Mouse (Mus musculus) ZHBTc4 (cell line): ENCODE data around the gene Atp6v0b.

ENCODE experiments used
- DNase-seq: peaks from one replicate; pipeline ENCODE4 v3.0.0-alpha.2; 2011; ENCODE audit warnings: low read depth, low spot score

The Atp6v0b gene

DNA sequence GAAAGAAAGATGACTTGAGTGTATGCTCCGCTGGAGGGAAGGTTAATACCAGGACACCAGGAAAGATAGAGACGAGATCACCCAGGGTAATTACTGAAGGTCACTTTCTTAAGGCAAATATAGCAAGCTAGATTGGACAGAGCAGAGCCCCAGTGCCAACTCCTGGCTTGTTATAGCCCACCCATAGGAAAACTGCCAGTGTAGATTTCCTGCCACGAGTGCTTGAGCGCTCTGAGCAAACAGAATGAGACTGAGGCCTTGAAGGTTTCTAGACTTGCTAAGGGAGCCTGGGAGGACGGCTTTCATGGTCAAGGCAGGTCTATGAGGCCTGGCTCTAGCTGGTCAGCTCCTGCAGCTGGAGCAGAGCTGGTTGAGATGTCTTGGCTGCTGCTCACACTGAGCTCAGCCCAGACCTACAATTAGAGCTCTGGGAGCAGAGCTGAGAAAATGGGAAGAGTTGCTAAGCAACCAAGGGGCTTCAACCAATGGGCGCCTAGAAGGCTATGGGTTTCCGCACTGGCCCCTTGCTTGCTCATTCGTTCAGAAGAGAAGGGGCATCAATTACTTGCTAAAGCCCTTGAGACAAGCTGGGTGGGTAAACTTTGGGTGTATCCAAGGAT is 21.8 kb upstream of the Atp6v0b start:
- no peak for DNase-seq

DNA sequence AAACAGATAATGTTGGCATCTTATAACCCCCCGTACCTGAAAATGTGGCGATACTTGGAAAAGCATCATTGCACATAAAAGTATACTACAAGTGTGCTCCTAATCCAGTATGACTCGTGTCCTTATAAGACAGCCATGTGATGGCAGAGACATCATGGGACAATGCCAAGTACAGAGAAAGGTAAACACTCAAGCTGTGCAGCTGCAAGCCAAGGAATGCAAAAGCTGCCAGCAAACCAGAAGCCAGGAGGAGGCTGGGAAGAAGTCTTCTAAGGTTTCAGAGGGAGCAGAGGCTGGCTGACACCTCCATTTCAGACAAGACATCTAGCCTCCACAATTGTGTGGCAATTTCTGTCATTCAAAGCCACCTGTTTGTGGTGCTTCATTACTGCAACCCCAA is 19.1 kb upstream of the Atp6v0b start:
- no peak for DNase-seq

DNA sequence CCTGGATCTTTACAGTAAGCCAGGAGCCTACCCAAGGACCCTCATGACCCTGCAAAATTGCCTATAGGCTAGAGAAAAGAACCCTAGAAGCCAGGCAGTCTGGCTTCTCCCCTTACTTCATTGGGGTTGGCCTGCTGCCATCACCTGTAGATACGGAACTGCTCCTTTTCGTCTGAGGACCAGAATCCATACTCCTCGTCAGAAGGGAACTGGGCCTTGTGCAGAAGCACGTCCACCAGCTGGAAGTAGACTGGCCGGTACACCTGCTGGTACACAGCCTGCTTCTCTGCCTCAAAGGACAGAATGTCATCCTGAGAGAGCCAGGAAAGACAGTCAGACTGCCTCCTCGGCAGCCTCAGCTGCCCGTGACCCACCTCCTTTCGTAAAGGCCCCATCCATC is 17.6 kb upstream of the Atp6v0b start:
- no peak for DNase-seq

DNA sequence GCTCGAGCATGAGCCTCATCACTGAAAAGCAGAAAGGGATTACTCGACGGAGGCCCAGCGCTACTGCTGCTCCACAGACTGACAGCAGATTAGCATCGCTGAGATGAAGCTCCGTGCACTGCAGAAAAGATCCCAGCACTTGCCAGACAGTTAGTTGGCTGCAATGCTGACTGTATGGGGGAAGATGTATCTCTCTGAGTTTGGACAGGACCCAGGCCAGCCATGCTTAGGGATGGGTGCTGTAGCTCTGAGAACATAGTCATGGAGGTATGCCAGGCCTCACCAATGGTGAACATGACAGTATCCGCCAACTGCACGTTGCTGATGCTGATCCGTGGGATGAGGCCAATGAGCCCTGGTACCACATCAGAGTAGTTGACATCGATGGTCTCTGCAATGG is 17.0 kb upstream of the Atp6v0b start:
- DNase-seq = no peak

DNA sequence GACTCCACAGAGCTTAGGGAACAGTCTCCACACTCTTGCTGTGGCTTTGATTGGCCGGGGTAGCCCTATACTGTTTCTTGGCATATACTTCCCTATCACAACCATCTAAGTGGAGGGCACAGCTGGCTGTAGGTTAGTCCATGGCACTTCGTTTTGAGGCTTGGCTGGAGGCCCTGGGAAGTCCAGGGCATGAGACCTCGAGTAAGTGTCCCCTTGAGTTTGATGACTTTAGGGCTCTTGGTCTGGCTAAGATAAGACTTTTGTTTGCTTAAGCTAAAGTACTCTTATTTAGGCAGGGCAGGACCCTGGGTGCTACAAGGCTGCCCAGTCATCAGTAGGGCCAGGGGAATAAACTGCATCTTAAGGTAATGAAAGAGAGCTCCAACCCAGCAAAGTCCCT is 11.0 kb upstream of the Atp6v0b start:
- DNase-seq = no peak

DNA sequence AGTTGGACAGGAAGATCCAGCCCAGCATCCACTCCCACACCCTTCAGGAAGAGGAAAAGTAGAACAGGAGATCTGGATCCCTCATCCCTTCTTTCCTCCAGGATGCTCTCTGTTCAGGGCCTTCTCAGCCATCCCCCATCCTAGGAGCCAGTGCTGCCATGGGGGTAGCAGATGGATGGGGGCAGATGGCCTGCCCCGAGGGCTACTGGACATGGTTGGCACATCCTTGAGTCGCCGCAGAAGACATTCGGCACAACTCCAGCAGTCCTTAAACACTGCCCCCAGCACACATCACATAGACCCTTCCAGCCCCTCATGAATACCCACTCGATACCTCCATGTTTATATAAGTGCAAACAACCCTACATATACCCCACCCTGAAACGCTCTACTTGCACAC is 8.9 kb upstream of the Atp6v0b start:
- DNase-seq = no peak

DNA sequence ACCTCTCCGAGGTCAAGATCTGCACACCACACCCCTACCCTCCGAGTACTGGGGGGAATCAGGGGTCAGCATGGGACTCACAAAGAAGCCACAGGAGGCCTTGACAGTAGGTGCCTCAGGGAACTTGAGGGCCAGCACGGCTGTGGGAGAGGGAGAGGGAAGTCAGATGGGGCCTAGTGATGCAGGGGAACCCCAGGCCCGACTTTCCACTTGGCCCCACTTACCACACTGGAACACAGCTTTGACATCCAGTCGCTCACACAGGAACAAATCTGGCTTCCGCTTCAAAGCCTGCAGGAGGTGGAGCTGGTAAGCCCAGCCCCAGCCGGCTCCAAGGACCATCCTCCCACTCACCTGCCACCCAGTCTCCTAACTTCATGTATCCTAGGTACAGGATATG is 8.2 kb upstream of the Atp6v0b start:
- no peak for DNase-seq

DNA sequence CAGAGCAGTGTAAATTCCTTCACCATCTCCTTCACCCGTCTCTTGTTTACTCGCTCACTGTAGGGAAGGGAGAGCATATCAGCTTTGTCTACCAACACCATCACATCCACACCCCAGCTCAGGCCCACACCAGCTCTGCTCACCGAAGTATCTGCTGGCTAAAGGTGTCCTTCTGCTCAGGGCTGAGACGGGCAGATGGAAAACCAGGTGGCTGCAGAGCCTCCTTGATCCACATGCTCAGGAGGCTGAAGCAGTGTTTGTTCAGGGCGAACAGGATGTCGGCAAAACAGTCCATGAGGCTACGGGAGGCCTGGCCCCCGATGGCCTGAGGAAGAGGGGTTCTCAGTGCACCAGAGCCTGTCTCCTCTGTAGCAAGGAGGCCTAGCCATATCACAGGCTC is 7.5 kb upstream of the Atp6v0b start:
- no peak for DNase-seq

DNA sequence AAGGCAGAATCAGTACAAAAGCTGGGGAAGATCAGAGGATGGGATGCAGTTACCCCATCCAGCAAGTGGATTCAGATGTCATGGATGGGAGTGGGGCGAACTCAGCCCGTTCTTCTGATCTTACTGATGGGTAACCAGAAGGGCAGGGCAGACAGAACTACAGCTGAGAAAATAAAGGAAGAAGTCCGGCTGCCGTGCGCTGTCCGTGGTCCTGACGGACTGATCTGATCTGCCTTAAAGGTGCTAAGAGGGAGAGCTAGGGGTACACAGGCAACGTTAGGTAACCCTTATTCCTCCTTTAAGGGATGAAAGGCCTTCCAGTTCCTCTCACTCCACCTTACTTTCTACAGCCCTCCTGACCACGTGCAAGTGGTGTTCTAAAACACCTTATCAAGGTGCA is 6.2 kb upstream of the Atp6v0b start:
- DNase-seq = peak; percentile 71

DNA sequence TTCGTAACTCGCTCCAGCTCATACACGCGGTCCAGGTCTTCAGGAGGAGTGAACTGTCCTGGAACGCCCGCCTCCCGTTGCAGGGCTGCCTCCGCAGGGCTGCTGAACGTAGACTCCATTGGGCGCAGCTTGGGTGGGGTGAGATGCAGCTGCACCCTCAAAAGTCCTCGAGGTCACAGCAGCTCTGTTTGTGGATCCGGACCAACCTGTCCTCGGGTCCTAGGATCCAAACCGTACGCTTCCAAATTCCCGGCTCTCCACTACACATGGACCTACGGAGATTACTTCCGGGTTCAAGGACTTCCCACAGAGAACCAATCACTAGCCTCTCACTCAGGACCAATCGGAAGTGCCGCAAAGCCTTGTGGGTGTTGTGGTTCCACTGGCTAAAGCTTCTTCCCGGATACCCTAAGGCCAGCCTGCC is 4.6 kb upstream of the Atp6v0b start, which contains the start of gene Dph2:
TSS of gene Dph2 (minus strand) at position 295 of the 424 bp plus-strand sequence.
- peak; percentile 92 for DNase-seq

DNA sequence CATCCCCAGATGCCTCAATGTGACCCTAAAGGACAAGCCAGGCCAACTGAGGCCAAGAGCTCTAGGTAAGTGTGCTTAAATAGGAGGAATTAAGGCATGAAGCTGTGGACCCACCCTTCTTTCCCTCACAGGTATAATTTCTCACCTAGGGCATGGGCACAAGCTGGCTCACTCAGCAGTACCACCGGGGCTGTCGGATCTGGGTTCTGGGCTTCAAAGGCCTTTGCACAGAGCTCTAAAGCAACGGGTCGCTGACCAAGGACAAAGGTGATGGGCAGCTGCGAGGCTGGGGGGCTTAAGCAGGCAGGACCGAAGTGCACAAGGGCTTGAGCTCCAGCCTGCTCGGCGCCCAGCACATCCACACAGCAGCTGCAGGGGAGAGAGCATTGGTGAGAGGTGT is 3.6 kb upstream of the Atp6v0b start:
- no peak for DNase-seq

DNA sequence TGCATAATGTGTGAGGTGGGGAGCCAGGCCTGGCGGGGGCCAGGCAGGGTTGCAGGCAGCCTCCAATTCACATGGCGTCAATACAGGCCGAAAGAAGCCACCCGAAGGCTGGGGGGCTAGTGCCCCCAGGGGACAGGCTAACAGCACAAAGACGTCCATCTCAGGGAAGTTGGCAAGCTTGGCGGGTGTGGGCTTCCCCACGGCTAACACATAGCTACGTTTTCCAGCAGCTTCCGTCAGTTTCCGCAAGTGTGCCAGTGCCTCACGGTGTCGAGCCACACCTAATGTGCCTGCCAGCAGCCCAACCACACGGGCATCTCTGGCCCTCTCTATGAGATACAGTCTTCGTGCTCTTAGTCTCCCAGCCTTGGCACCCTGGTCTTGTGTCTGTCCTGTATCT is 2.9 kb upstream of the Atp6v0b start:
- no peak for DNase-seq

DNA sequence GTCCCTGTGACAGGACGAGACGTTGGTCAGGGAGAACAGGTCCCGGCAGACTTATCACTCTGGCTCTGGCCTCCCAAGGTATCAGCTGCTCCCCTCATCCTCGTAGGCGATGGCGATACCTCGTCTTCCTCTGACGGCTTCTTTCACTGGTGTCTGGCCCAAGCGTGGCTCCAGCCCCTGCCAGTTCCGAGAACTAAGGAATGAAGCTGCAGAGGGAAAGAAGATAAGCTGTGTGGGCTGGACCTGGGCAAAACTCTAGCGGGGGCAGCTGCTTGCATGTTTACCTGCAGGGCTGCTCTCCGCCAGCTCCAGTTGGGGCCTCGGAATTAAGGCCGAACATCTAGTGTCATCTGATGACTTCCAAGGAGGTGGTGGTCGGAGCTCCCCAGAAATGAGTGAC is 2.3 kb upstream of the Atp6v0b start:
- no peak for DNase-seq

DNA sequence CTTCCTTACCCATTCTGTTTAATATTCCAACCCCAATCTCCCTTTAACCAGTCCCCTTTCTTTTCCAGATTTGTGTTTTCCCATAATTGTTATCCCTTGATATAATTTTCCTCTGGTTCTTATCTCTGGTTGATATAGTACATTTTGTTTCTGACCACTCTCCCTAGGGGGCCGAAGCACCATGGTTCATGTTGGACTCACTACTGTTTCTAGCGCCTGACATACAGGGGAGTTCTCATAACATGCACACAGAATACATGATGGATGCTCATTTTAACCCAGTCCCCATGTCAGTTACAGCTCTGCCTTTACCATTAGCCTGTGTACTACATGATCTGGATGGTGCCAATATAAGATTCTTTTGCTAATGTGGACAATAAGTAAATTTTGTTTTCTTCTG is 787 bp upstream of the Atp6v0b start:
- DNase-seq = no peak

DNA sequence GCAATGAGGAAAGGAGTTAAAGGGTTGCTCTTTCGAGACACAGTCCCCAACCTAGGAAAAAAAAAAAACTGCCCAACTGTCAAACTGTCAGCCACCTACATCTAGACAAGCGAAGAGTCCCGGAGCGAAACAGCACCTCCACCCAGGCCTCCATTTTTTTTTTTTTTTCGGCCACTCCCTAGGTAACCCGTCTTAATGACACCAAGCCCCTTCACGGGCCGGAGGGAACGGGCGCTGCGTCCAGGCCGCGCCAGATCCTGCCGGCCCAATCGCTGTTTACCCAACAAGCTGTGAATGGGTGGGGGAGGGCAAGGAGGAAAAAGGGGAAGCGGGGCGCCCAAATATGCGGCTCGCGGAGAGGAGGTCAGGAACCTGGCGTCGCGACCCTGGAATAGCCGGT is 489 bp downstream of the Atp6v0b start:
- peak; percentile 61 for DNase-seq

DNA sequence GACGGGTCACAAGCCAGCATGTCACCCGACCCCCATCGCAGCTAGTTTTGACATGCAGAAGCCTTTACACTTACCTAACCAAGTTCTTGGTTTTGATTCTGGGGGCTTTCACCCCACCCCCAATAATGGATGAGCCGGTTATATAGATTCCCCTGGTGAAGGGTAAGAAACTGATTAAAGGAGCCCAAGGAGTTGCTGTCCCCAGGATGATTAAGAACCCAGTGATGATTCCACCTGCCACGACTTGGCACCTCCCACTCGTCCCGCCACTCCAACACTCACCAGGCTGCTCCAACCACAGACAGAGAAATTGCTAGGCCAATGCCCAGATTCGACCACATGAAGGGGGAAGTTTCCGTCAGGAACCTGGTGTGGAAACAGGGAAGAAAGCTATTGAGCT is 1.1 kb downstream of the Atp6v0b start:
- no peak for DNase-seq

DNA sequence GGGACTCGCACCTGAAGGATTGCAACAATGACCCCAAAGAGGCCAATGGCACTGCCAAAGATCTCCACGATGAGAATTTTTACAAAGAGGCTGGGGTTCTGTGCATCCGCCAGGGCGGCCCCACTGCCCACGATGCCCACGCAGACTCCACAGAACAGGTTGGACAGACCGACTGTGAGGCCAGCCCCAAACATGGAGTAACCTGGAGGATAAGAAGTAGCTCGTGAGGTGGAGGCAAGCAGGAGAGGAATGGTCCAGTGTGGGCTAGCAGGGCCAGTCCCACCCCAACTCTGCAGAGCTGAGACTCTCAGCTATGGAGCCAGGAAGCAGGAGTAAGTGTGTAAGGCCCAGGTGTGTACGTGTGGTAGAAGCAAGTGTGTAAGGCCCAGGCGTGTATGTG is 2.0 kb downstream of the Atp6v0b start:
- DNase-seq = no peak

DNA sequence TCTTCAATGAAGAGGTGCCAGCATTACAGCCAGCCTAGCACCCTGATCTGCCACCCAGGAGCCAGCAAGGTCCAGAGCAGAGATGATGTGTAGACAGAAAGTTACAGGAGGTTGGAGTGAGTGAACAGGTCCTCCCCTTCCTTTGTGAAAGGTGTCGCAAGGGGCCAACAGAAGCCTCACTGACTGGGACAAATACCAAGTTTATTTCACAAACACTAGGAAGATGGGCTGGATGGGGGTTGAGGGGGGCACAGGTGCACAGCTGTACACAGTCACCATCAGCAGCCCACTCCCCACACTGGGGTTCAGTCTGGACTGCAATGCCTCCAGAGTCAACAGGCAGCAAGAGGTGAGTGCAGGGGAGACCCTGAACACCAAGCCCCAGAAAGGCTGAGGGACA is 3.0 kb downstream of the Atp6v0b start:
- DNase-seq = no peak

DNA sequence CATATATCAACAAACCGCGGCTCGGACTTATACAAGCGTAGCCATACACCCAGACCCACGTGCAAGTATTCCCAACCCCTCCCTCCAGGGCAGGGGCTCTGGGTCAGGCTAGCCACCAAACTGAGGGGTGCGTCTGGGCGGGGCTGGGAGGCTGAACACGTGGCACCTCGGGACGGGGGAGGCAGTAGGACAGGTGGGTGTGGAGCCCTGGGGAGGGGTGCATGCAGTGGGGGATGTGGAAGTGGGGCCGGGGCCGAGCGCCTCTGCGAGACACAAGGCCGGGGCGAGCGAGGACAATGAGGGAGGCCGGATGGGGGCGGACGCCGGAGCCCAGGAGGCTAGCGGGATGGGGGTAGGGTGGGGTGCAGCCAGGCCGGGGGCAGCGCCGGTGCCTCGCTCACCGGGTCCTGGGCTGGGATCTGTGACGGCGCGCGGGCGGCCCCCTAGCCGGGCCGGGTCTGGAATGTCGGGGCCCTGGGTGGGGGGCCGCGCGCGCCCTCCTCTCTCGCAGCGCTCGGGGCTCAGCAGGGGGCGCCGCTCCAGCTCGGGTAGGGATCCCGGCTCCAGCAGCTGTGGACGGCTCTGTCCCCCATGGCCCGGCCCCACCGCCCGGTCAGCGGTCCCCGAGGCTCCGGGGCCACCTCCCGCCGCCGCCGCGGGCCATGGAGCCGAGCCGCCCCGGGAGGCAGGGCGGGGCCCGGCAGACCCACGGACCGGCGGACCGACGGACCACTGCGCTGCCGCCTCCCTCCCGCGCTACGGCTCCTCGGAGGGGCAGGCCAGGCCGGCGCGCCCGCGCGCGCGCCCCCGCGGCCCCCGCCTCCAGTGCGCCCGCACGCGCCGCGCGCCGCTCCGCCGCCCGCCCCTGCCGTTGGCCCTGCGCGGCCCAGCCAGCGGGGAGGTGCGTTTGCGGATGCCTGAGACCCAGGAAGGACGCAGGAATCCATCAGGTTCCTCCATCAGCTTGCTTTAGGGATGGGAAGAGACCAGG is 4.1 kb downstream of the Atp6v0b start, which contains the start of gene B4galt2:
TSS of gene B4galt2 (minus strand) at position 787 of the 991 bp plus-strand sequence.
- DNase-seq = peak; percentile 51

DNA sequence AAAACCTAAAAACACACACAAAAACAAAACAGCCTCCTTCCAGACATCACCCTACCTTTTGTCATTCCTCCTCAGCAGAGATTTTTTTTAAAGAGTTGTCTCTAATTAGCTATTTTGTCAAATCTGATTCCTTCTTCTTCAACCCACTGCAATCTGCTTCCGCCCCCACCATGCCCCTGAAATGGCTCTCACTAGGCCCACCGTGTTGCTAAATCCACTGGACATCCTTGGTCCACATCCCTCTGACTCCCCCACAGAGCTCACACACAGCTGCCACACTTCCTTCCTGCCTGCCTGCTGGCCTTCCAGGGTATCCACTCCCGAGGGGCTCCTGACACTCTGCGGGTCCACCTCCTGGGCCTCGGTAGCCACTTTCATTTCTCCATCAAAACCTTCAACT is 8.4 kb downstream of the Atp6v0b start:
- DNase-seq = no peak

DNA sequence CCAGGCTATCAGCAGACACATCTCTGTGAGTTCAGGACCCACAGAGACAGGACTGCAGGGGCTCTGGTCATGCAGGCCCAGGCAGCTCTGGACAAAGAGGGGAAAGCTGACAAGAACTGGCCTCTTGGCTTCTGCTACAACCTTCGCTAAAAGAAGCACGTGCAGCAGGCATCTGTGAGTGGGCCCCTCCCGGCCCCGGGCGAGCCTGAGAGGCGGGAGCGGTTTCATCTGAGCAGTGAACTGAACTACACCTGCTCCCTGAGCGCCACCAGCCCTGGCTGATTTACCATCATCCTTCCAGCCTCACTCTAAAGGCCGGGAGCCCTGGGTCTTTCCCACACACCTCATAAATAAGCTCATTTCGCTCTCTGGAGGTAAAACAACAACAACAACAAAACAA is 8.8 kb downstream of the Atp6v0b start:
- DNase-seq = no peak

DNA sequence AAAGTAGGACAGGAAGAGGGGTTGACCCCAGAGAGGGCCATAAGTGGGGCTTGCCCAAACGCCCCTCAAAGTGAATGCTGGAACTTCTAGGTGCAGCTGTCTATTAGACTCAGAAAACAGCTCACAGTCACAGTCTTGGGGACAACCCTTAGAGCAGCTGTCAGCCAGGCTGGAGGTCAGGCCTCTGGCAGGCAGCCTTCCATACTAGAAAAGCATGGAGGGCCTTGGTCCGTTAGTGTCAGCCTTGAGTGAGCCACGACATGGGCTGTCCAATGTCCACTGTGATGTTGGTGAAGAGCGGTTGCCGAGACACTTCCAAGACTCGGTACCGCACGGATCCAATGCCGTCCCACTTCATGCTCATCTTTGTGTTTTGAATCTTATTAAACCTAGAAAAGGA is 13.5 kb downstream of the Atp6v0b start:
- DNase-seq = no peak

DNA sequence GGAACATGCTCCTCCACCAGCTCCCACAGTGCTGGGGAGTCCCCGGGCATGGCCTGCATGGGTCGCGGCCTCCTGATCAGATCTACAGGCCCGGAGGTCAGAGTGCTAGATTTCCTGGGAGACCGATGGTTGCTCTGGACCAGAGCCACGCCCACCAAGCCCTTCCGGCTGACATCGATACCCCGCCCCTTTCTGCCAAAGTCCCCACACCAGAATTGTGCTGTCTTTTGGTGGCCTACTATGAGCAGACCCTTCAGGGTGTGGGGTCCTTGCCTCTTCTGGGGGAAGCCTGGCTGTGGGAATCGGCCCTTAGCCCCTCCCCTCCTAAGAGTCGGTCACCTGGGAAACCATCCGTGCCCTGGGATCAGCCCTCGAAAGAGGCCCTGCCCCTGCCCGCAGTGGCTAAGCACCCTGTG is 14.7 kb downstream of the Atp6v0b start, which contains the start of gene Ccdc24:
TSS of gene Ccdc24 (minus strand) at position 87 of the 416 bp plus-strand sequence.
- DNase-seq = peak; percentile 66
